Mouse (Mus musculus) kidney, postnatal 0 days (tissue): ENCODE measurements around the gene Slc39a11. TPM values are rescaled to one million over a fixed set of nuclear protein-coding genes. Genes with fewer than 3 reads are reported as not detected.

ENCODE experiments used
- ATAC-seq: fragments of 200-750 bp; cut with Nextera tagmentation; replicated peaks from 2 replicates; pipeline ENCODE4 v1.8.0; 2017; ENCODE audit warnings: low read depth, moderate number of reproducible peaks, moderate TSS enrichment, moderate library complexity; ENCODE audit not compliant: low FRiP score
- DNase-seq: peaks from one replicate; pipeline ENCODE4 v3.0.0-alpha.2; 2016; ENCODE audit warnings: low spot score
- H3K27ac ChIP-seq: fragments of 300-500 bp; sonication (generic); 2 replicates; pipeline ENCODE4 v1.5.1; 2014; ENCODE audit warnings: mild to moderate bottlenecking
- H3K27me3 ChIP-seq: fragments of 300-500 bp; sonication (generic); 2 replicates; pipeline ENCODE4 v1.6.1; 2014; ENCODE audit warnings: low read length, mixed read lengths; ENCODE audit not compliant: insufficient read depth
- H3K36me3 ChIP-seq: fragments of 300-500 bp; sonication (generic); 2 replicates; pipeline ENCODE4 v1.6.1; 2014; ENCODE audit warnings: low read length, mixed read lengths; ENCODE audit not compliant: insufficient read depth
- H3K4me1 ChIP-seq: fragments of 300-500 bp; sonication (generic); replicated peaks from 2 replicates; pipeline ENCODE4 v1.6.1; 2014; ENCODE audit warnings: antibody characterized with exemption, low read length, mixed read lengths; ENCODE audit not compliant: insufficient read depth
- H3K4me2 ChIP-seq: fragments of 300-500 bp; sonication (generic); 2 replicates; pipeline ENCODE4 v1.6.1; 2014; ENCODE audit warnings: mild to moderate bottlenecking, low read length, moderate library complexity, mixed read lengths
- H3K4me3 ChIP-seq: fragments of 300-500 bp; sonication (generic); replicated peaks from 2 replicates; pipeline ENCODE4 v1.5.1; 2014; ENCODE audit warnings: low read depth, low read length
- H3K9ac ChIP-seq: fragments of 300-500 bp; sonication (generic); 2 replicates; pipeline ENCODE4 v1.6.1; 2014; ENCODE audit warnings: low read depth, low read length
- H3K9me3 ChIP-seq: fragments of 300-500 bp; sonication (generic); replicated peaks from 2 replicates; pipeline ENCODE4 v1.6.1; 2016; ENCODE audit warnings: low read length, inconsistent platforms, mixed read lengths
- CTCF ChIP-seq: IDR thresholded peaks from 2 replicates; pipeline ENCODE4 v1.5.1; 2016; ENCODE audit warnings: antibody characterized with exemption, low read depth, mild to moderate bottlenecking, moderate library complexity
- WGBS: fragments of 180-500 bp; shearing (Covaris S2); extraction: QIAGEN DNeasy Blood & Tissue Kit; methylation state at CpG from one replicate; pipeline ENCODE4 v1.1.7; 2014; 5-methylcytosine and 5-hydroxymethylcytosine counted together
- polyA plus RNA-seq: library from polyadenylated mRNA; unstranded; fragments of >200 nt; fragmentation: Nextera tagmentation; extraction: Ambion mirVana; gene quantifications from 2 replicates; pipeline ENCODE4 v1.2.1, GENCODE M21; 2015

Gene Slc39a11
- polyA plus RNA-seq, 1 experiment from 2014 or later, result 23.3 TPM

DNA sequence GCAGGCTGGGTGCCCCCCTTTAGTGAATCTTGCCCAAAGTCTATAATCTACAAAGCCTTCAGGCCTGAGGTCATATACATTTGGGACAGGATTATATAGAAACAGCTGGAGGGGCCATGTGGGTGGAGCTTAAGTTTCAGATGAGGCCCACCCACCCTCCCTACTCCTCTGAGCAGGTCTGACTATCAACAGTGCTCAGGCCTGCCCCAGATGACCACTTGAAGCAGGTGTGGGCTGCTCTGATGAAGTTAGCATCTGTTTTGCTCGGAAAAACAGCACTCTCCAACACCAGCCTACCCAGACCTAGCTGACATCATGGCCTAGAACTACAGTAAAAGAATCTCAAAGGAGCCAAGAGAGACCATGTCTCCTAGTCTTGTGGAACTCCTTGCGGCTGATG lies 189.8 kb downstream of the Slc39a11 start:
- 93% methylated on average over 2 of the region's 2 CpGs for WGBS
- DNase-seq (no peak), ATAC-seq (no peak)
- no peak overlapping the region for H3K27ac ChIP-seq
- TF ChIP-seq CTCF, result no peak
- H3K4me1 ChIP-seq, result 0 out of 2 replicates have a peak, but pooled peaks cover 3% of the 10 kb centered on the region
- H3K27me3 ChIP-seq, result no peaks in the 10 kb centered on the region
- H3K9ac ChIP-seq, result no peak overlapping the region
- H3K4me2 ChIP-seq, result no peak overlapping the region
- H3K9me3 ChIP-seq, result 0 out of 2 replicates have a peak, but pooled peaks cover 5% of the 10 kb centered on the region
- H3K36me3 ChIP-seq, result no peaks in the 10 kb centered on the region
- no peak overlapping the region for H3K4me3 ChIP-seq

DNA sequence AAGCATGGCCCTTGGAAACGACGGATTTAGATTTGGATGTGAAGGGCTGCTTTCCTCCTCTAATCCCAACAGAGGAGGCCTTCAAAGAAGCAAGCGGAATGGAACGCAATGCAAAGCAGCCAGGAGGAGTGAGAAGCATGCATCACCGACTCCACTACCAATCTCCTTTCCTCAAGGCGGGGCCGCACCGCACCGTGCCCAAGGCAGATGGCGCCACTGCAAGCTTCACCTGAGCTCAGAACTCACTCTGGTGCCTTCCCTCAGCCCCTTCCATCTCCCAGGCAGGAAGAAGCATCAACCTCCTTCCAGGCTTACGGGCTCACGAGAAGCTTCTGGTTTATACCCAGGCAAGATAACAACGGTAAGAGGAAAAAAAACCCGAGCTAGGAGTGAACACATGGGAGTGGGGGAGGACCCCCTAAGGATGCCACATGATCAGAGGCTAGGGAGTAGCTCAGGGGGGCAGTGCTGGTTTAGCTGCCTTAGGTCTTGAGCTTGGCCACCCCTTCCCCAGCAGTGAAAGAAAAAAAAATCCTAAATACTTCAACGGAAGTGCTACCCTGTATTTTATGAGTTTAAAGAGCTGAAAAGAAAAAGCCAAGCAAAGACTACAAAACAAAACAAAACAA lies 191.2 kb downstream of the Slc39a11 start:
- Histone ChIP-seq H3K27ac (no peak overlapping the region), H3K9ac (no peak overlapping the region), H3K4me1 (0 out of 2 replicates have a peak, but pooled peaks cover 3% of the 10 kb centered on the region), H3K27me3 (no peaks in the 10 kb centered on the region), H3K36me3 (no peaks in the 10 kb centered on the region), H3K4me2 (peak overlapping the region; percentile 16; the same call in 1 of the 2 replicates), H3K4me3 (no peak overlapping the region), H3K9me3 (0 out of 2 replicates have a peak, but pooled peaks cover 5% of the 10 kb centered on the region)
- ATAC-seq (peak; percentile 57; the same call in 1 of the 2 replicates), DNase-seq (peak; percentile 80)
- TF ChIP-seq CTCF, result peak; percentile 61
- WGBS, result 35% methylated on average over 15 of the region's 15 CpGs

GRCm38 (mm10) chr11:113452861-113453568 lies 196.9 kb downstream of the Slc39a11 start:
- DNase-seq (peak; percentile 49), ATAC-seq (no peak)
- Histone ChIP-seq H3K27me3 (no peaks in the 10 kb centered on the region), H3K4me1 (no peaks in the 10 kb centered on the region; the same call in 1 of the 2 replicates), H3K4me3 (no peak overlapping the region), H3K9me3 (no peaks in the 10 kb centered on the region), H3K36me3 (no peaks in the 10 kb centered on the region), H3K4me2 (no peak overlapping the region), H3K9ac (no peak overlapping the region), H3K27ac (no peak overlapping the region)
- no peak for TF ChIP-seq CTCF
- 16% methylated on average over 16 of the region's 16 CpGs for WGBS

- no peaks in the 10 kb centered on the region for H3K27me3 ChIP-seq
- TF ChIP-seq CTCF, result no peak
- no peaks in the 10 kb centered on the region; the same call in 1 of the 2 replicates for H3K4me1 ChIP-seq
- H3K9ac ChIP-seq, result no peak overlapping the region
- no peak overlapping the region for H3K4me3 ChIP-seq
- DNase-seq (no peak), ATAC-seq (no peak)
- 79% methylated on average over 10 of the region's 10 CpGs for WGBS
- no peaks in the 10 kb centered on the region for H3K9me3 ChIP-seq
- H3K36me3 ChIP-seq, result no peaks in the 10 kb centered on the region
- H3K27ac ChIP-seq, result no peak overlapping the region
- no peak overlapping the region for H3K4me2 ChIP-seq
Measured at GRCm38 (mm10) chr11:113451301-113451700, 198.6 kb downstream of the Slc39a11 start.

- TF ChIP-seq CTCF, result no peak
- Histone ChIP-seq H3K4me2 (no peak overlapping the region), H3K9me3 (no peaks in the 10 kb centered on the region), H3K27ac (no peak overlapping the region), H3K27me3 (no peaks in the 10 kb centered on the region), H3K36me3 (no peaks in the 10 kb centered on the region), H3K4me1 (no peaks in the 10 kb centered on the region; the same call in 1 of the 2 replicates), H3K9ac (no peak overlapping the region), H3K4me3 (no peak overlapping the region)
- no peak for DNase-seq
- no peak for ATAC-seq
- 84% methylated on average over 4 of the region's 4 CpGs for WGBS
Measured at GRCm38 (mm10) chr11:113450665-113451064, 199.2 kb downstream of the Slc39a11 start.

DNA sequence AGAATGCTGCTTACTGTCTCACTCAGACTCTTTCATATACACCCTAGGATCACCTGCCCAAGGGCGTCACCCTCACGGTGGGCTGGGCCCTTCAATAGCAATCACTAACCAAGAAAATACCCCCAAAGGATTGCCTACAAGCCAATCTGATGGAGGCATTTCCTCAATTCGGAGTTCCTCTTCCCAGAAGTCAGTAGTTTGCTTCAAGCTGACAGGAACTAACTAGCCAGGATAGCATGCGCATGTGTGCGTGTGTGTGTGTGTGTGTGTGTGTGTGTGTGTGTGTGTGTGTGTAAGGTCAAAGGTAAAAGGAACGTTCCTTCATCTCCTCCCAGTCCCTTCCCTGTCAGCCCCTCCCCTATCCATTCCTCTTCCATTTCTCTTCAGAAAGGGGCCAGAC lies 199.9 kb downstream of the Slc39a11 start:
- Histone ChIP-seq H3K4me3 (no peak overlapping the region), H3K36me3 (no peaks in the 10 kb centered on the region), H3K27me3 (no peaks in the 10 kb centered on the region), H3K4me2 (no peak overlapping the region), H3K9me3 (no peaks in the 10 kb centered on the region), H3K9ac (no peak overlapping the region), H3K27ac (no peak overlapping the region), H3K4me1 (no peaks in the 10 kb centered on the region; the same call in 1 of the 2 replicates)
- 81% methylated on average over 6 of the region's 6 CpGs for WGBS
- DNase-seq (no peak), ATAC-seq (no peak)
- TF ChIP-seq CTCF, result no peak
